Mouse (Mus musculus) heart, adult 10 weeks (tissue): ENCODE measurements around the gene Mrgbp. TPM values are rescaled to one million over a fixed set of nuclear protein-coding genes. Genes with fewer than 3 reads are reported as not detected.

Experiments
- polyA plus RNA-seq: library from polyadenylated mRNA; stranded (reverse); fragments of 350-450 nt; fragmentation: Illumina TruSeq; extraction: RNeasy Lipid Tissue Mini Kit (QIAGEN cat#74804); gene quantifications from one replicate; pipeline ENCODE4 v1.2.3, GENCODE M21; 2014; ENCODE audit warnings: low read depth, low replicate concordance

Mrgbp gene
- 19.6 TPM for polyA plus RNA-seq

GRCm38 (mm10) chr2:180581002-180581401 lies at the start of gene Mrgbp:
Gene Mrgbp (plus strand): TSS chr2:180581304.

GRCm38 (mm10) chr2:180589123-180589831 lies 8.2 kb downstream of the Mrgbp start, which contains the start of gene Ogfr:
Gene Ogfr (plus strand): TSS chr2:180589245.

GRCm38 (mm10) chr2:180597490-180597889 lies 16.4 kb downstream of the Mrgbp start, which contains the start of gene Col9a3:
Gene Col9a3 (plus strand): TSS chr2:180597790.

Other genes with a start within 250 kb of the Mrgbp start
- gene Gata5, start 246.6 kb upstream of the Mrgbp start, polyA plus RNA-seq, result 0.79 TPM
- gene Slco4a1, start 125.1 kb upstream of the Mrgbp start, polyA plus RNA-seq, result not detected
- not detected for gene Ntsr1, start 81.3 kb upstream of the Mrgbp start, polyA plus RNA-seq
- 34.1 TPM for gene Ogfr, start 7.9 kb downstream of the Mrgbp start, polyA plus RNA-seq
- gene Col9a3, start 16.5 kb downstream of the Mrgbp start, polyA plus RNA-seq, result 0.21 TPM
- not detected for gene Tcfl5, start 61.4 kb downstream of the Mrgbp start, polyA plus RNA-seq
- gene Dido1, start 128.7 kb downstream of the Mrgbp start, polyA plus RNA-seq, result 18.7 TPM
- 64.8 TPM for gene Gid8, start 128.8 kb downstream of the Mrgbp start, polyA plus RNA-seq
- 1.7 TPM for gene Slc17a9, start 144.0 kb downstream of the Mrgbp start, polyA plus RNA-seq
- not detected for gene Bhlhe23, start 195.6 kb downstream of the Mrgbp start, polyA plus RNA-seq